Mouse (Mus musculus) spleen, postnatal 14 days (tissue): Measurements from ENCODE around the gene Agfg2.
"Not testable (repeated sequence)": the region's sequence is repeated elsewhere in the genome, so short reads cannot be mapped to it uniquely, and the experiment has no call there.

Source experiments
- DNase-seq, 2 experiments: peaks; one replicate each; pipeline ENCODE4 v3.0.0; 2021 to 2022; ENCODE audit warnings: low spot score in 2 of 2

Gene Agfg2

DNA sequence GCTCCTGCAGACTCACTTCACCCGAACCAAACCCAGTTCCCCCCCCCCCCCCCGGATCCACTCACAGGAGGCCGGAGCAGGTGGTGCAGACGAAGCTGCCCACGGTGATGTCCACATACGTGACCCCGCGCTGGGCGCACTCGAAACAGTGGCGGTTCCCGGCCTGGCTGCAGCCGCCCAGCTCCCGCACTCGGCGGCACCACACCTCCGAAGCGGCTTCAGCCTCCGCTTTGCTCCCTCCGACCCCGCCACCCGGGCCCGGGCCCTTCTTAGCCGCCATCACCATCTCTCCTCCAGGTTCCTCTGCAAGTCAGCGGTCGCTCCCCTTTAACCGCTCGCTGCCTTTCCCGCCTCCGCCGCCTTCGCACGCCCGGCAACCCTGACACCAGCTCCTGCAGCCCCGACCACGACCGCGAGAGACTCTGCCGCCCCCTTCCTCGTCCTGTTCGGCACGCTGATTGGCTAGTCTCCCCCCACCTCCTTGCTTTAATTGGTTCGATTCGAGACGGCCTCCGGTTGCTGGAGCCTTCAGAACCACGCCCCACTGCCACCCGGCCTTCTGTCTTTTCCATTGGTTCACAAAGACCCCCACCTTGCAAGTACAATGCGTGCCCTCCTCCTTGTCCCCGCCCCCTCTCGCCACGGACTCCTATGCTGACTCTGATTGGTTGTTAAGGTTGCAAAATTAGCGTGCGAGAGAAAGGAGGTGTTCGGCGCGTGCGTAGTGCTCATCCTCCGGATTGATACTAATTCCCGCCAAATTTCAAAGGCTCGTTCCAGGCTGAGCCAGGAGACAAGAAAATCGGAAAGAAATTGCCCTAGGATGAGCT lies at the start of gene Agfg2:
Gene Agfg2 (minus strand): TSS at position 433 of the 830 bp plus-strand sequence.
- DNase-seq = peak; percentile 94 to 95

DNA sequence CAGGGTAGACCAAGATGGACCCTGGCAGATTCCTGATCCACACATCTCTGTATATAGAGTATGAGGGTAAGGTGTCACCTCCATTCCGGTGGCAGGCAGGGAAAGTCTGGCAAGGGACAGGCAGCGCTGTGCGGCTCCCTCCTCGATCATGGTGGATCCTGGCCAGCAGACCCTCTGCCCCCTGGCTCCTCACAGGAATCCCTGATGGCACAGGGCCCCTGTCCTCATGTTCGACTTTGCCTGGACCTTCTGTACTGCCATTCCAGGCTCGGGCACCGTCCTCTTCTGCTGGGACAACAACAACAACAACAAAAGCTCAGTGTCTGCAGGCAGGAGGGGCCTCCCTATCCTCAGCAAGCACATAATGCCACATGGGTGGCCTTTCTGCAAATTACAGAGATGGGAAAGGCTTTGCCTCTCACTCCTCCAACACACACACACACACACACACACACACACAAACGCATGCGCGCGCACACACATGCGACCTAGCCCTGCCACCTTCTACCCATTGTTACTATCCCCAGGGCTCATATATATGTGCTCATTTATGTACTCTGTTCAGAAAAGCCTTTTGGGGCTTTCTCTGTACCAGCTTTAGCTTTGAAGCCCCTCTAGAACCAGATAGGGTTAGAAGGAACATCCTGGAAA lies 49.2 kb upstream of the Agfg2 start:
- DNase-seq = no peak

DNA sequence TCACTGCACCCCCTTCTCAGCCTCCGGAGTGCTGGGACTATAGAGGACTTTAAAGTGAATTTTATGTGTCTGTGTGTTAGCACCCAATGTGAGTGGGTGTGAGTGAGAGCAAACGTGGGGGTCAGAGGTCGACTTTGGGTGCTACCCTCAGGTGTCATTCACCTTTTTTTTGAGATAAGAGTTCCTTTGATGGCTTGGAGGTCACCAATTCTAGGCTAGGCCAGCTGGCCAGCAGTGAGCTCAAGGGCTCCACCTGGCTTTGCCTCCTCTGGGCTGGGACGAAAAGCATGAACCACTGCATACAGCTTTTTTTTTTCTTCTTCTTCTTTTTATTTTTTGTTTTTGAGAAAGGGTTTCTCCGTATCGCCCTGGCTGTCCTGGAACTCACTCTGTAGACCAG lies 42.2 kb upstream of the Agfg2 start:
- no peak for DNase-seq

DNA sequence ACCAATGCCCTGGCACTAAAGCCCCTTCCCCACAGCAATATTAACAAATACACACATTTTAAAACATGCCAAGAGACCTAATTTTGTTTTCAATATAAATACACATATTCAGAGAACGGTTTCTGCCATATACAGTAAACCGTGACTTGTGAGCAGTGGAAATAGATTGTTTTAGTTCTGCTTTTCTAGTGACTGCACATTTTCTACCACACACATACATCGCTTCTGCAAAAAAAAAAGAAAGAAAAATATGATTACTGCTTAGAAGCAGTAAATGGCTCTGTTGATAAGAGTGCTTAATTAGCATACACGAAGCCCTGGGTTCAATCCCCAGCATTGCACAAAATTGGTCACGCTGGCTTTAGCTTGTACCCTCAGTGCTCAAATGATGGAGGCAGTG lies 39.3 kb upstream of the Agfg2 start:
- no peak for DNase-seq

DNA sequence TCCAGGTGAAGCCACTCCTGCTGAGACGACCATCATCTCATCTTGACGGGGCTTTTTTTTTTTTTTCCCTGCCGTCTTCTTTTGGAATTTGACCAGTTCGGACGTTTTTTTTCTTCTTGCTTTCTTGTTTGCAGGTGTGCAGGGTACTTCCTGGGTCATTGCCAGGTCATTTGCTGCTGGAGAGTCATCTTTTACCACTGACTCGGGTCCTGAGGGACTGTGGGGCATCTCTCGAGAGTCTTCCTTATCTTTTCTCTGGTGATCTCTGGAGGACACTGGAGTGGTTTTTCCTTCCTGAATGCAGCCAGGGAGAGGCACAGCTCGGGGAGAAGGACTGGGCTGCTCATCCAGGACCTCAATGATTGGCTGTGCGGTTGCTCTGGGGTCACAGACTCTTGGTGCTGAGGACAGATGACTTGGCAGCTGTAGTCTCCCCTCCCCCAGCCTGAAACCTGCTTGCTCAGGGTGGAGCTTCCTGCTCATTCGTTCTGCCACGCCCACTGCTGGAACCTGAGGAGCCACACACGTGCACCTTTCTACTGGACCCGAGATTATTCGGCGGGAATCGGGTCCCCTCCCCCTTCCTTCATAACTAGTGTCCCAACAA lies 36.1 kb upstream of the Agfg2 start:
- not testable (repeated sequence) for DNase-seq

DNA sequence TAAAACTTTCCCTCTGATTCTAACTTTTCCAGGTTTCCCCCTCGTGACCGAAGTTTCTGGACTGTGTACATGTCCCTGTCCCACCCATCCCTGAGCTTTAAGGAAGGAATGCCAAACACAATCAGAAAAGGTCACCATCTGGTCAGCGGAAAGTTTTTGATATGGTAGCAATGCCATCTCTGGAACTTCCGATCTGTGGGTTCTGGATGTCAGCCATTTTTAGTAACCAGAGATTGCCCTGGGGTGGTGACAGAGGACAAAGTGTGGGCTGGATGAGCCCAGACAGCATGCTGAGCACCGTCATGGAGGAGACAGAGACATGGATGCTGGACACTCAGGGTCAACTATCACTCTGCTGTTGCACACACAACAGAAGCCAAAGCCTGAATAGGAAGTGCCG lies 34.6 kb upstream of the Agfg2 start:
- no peak for DNase-seq

DNA sequence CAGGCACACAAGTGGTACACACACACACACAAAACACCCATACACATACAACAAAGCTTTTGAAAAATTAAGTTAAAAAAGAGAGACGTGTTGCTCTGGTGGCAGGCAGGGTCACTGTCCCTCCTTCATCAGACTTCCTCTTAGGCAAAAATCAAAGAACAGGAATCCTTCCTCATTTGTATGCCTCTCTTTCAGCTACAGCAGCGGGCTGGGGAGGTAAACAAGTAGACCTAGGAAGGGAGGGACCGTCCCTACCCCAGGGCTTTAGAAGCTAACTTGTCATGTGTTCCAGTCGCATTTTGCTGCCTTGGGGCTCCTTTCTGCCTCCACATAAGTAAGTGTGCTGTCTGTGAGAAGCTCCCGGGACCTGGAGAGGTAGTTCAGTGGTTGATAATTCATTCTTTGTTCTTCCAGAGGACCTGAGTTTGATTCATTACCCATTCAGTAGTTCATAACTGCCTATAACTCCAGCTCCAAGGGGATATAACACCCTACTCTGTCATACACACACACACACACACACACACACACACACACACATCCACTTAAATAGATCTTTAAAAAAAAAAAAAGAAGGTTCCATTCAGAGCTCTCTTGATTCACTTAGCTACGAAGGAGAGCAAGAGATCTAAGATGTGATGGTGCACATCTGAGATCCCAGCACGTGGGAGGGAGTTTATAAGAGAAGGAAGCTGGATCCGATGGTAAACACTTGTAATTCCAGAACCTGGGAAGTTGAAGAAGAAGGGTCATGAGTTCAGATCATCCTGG lies 33.7 kb upstream of the Agfg2 start:
- no peak for DNase-seq

DNA sequence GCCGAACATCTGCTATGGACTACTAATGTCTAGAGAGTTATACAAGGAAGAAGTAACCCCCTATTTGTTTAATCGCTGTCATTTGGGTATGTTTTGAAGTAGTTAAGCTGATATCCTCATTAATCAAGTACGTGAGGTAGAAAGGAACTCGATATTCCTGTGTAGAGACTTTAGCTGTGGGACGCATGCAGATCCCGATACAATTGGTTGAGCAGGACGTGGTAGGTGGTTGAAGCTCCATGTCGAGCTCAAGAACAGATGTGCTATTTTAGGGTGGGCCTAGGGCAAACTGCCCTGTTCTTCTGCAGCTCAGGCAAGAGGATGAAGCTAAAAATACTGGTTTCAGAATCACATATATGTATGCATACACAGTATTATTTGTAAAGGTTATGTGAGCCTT lies 31.2 kb upstream of the Agfg2 start:
- DNase-seq = no peak

DNA sequence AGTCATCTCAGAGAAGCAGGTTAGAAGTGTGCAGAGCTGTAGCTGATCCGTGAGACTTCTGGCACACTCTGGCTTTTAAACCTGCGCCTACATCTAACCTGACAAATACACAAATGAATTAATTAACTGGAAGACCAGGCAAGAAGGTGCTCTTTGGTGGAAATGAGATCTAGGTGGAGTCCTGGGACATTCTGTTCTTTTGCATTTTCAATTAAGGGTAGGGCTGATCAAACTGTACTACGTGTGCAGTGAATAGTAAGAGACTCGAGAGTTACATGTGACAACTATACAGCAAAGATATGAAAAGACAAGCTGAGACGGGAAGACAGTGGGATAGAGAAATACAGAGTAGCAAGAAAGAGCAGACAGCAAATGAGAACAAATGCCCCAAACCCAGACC lies 28.9 kb upstream of the Agfg2 start:
- DNase-seq = no peak

DNA sequence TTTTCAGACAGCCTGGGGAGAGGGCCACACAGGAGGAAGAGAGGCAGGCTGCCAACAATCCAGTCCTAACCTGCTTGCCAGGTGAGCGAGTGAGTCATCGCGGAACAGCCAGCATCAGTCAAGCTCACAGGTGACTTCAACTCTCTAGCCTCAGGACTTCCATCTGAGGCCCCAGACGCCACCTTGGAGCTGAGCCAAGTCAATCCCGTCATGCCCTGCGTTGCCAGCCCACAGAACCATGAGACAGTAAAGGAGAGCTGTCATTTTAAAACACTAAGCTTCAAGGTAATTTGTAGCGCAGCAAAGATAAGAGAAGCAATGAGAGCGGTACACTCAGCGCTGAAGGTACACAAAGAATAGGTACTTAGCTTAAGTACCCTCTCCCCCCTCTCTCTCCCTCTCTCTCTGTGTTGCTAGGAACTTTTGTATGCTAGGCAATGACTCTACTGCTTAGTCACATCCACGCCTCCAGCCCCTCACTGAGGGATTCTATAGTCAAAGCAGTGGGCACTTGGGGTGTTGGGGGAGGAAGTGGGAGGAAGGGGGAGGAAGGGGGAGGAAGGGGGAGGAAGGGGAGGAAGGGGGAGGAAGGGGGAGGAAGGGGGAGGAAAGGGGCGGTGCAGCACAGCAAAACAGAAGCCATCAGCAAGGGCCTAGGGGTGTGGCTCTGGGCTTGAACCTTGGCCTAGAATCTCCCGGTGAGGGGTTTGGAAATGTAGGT lies 22.5 kb upstream of the Agfg2 start:
- peak; percentile 68 to 81 for DNase-seq

DNA sequence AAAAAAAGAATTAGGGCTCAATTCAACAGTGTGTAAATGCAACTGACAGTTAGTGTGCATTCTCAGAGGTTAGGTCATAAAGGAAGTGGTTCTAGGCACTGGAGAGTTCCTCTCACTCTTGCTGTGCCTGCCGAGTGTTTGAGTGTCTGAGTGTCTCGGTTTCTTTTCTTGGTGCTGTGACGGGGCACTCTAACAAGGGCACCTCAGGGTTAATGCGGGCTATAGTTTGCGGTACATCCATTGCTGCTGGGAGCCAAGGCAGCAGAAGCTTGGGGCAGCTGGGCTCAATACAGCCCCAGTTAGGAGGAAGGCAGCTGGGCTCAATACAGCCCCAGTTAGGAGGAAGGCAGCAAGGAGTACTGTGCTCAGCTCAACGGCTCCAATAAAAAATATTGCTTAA lies 20.7 kb upstream of the Agfg2 start:
- DNase-seq = no peak

DNA sequence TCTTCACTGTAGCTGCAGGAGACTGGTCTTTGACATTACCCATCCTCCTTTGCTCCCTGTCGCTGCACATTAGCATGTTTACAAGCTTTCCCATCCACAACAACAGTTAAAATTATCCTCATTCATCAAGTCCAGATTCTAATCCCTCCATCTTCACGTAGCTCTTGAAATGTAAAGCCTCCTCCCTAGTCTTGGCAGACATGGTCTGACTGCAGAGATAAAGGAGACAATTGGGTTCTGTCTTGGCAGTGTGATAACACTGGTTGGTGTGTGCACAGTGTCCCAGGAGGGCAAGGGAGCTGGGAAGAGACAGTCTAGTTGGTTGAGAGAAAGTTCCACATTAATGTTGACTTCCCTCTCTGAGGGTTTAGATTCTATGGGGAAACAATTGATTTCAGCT lies 15.3 kb upstream of the Agfg2 start:
- no peak for DNase-seq

DNA sequence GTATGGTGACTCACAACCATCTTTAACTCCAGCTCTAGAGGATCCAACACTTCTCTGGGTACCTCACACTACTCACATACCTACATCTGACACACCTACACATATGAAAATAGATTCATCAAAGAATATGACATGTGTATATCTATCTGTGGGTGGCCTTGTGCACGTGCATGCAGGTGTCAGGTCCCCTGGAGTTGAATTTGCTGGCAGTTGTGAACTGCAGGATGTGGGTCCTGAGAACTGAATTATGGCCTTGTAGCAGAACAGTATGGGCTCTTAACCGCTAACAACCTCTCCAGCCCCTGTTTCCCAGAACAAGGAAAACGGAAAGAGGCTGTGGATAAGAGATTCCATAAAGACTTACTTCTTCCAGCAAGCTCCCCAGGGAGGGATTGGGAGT lies 14.6 kb upstream of the Agfg2 start:
- DNase-seq = no peak

DNA sequence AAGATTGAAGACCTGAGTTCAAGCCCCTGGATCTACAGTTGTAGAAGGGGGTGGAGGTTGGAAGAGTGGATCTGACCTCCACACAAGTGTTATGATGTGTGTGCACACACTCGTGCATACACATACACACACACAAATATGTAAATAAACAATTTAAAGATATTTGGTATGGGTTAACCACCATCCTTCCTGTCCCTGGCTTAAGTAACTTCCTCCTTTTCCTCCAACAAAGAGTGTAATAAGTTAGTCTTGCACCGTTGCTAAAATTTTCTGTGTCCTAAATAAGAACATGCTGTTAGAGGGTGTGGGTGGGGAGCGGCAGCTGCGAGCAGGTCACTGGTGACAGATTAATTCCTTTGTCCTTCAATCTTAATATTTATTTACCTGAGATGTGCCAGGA lies 11.4 kb upstream of the Agfg2 start:
- no peak for DNase-seq

DNA sequence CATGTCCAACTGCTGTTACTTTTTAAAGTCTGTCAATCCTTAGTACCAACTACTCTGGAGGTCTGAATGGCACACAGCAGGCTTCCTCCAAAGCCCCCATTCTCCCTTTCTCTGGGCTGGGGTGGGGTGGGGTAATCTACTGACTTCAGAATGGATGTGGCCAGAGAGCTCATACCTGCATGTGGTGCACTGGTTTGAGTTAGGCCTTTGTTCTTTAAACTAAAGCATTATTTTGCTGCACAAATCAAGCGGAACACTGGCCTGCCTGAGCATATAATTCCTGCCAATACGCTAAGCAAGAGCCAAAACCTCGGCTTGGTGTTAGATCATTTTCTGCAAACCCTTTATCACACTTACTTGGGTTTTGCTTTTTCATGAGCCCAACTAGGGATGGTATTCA lies 10.3 kb upstream of the Agfg2 start:
- no peak for DNase-seq

DNA sequence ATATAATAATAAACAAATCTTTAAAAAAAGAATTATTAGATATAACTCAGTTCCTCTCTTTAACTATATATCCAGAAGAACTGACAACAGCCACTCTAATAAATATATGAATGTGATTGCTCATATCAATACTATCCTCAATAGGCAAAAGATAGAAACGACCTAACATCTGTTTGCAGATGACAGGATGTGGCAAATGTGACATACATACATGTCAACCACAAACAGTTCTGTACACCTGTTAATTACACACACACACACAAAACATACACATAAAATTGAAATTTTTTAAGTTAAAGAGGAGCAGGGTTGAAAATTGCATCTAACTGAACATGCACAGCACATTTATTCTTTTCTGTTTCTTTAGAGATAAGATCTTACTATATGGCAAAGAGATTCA lies 7.4 kb upstream of the Agfg2 start:
- DNase-seq = no peak

DNA sequence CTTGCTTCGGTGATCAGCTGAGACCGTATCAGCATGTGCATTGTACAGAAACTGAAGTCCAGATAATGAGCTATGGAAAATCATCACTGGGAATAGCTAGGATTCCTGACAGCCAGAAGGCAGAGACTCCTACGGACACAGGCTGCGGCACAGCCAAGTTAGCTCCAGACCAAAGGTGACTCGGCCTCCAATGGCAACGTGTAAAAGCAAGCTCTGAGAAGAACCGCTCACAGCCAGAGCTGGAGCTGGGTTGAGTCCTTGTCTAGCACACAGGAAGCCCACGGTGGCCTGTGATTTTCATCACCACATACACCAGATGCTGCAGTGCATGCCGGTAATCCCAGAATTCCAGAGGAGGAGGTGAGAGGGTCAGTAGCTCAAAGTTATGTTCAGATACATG lies 6.0 kb upstream of the Agfg2 start:
- no peak for DNase-seq

DNA sequence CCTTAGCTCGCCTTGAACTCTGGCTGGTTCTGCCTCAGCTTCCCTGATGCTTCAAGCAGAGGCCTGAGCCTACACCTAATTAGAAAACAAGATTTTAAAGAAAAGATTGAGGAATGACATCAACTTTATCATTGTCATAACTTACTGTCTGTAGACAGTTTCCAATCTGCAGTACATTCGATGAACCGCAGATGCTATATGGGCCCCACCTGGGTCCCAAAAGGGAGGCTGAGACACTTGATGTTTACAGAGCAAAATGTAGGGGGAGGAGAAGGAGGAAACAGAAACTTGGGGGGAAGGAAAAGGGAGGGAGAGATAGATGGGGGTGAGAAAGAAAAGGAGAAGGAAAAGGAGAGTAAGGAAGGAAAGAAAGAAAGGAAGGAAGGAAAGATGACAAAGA lies 5.4 kb upstream of the Agfg2 start:
- no peak for DNase-seq

DNA sequence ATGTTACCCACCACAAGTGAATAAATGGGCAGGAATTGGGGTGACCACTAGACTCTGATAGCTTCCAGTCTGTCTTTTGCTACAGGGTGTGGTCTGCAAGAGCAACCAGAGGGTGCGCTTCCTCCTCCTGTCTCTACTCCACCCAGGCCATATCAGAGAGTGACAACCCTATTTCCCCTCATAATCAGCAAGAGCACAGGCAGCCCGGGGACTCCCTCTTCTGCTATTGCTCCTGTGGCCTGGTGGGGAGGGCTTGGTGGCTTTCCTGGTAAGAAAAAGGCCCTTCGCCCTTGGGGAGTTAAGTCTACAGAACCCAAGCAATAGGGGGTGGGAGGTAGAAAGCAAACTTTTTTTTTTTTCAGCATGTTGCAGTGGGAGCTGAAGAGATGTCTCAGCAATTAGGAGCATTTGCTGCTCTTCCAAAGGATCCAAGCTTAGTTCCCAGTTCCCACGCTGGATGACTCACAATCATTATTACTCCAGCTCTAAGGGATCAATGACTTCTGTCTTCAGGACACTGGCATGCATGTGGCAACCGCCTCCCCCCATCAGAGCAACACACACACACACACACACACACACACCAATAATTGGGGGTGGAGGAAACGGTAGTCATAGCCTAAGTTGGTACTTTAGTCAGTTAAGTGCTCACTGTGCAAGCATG lies 1.7 kb upstream of the Agfg2 start:
- DNase-seq = peak; percentile 59 to 60

DNA sequence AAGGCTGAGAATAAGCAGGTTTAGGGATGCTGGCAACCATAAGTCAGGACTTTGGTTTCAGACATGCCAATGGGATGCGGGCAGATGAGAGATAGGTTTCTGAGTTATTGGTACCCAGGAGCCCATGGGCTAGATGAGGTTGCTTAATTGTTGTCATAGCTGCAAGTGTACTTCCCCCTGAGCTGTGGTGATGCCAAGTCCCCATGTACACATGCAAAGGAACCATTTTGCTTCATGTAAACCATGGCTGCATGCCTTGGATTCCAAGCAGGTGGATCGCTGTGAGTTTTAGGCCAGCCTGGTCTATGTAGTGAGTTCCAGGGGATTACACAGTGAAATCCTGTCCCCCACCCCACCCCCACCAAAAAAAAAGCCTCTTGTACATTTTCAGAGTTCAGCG lies 1.1 kb upstream of the Agfg2 start:
- no peak for DNase-seq
